Comparison of ENCODE assay signal across 23 mouse cellular contexts in the genomic region with DNA sequence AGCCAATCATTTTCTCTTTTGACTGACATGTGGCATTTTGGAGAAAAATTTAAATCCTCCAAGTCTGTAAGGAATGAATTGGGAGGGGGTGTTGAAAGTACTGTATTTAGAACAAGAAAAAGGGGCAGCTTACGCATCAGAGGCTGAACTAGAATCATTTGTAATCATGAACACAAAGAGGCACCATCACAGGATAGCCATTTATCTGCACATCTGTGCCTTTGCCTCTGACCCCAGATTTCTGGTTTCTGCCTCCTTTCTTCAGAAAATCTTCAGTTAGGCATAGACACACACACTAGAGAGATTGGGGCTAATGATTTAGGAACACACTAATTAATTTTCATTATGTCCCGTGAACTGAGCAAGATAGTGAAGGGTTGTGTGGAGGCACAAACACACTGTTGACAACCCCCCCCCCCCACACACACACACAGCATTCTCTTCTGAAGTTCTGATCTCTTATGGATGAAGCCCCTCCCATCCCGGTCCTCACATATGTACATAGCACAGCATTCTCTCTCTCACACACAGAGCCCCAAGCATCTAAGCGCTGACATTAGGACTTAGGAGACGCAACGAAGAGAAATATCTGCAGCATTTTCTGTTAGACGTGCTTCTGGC.
DNase-seq lines count a peak whose midpoint lies in the region; ATAC-seq and TF ChIP-seq lines count a peak whose summit lies in the region.
"Had no signal": no experiment of that assay in that cellular context is flagged by ENCODE, and none has a peak within 500 bp of the region (broad histone marks: within the 10 kb centered on the region; RNA-seq: fewer than 3 reads in every experiment).

No protein-coding gene starts in this region.

- DNase-seq in midbrain, embryonic 10.5 days (ENCODE audit: low spot score), result no peak
- peak; percentile 69 for DNase-seq in brain, embryonic 14.5 days (ENCODE audit: low read depth)
- no peak for DNase-seq in embryonic facial prominence, embryonic 10.5 days (ENCODE audit: low spot score)
- no peak for DNase-seq in lung, adult 2 months
- no peak for DNase-seq in layer of hippocampus, postnatal 25 days (ENCODE audit: extremely low spot score in 1 of 2, low spot score in 1 of 2)
- DNase-seq: adrenal gland, postnatal 10 days; cerebellum, adult 8-10 months; gastrocnemius, adult 2 months; kidney, adult 18-20 months; layer of hippocampus, adult 9-11 months; liver, embryonic 13.5 days; lung, embryonic 14.5 days; right cerebral cortex, adult 18-20 months; right cerebral cortex, postnatal 4 days; thymus, postnatal 25 days had no signal

- no peaks in the 10 kb centered on the region for H3K27me3 ChIP-seq in midbrain, embryonic 10.5 days (ENCODE audit: low read depth, poor library complexity, severe bottlenecking)
- H3K27me3 ChIP-seq in midbrain, embryonic 15.5 days (replicated peaks), result no peaks in the 10 kb centered on the region
- no peaks in the 10 kb centered on the region for H3K27me3 ChIP-seq in embryonic facial prominence, embryonic 10.5 days (replicated peaks; ENCODE audit: low read depth, poor library complexity, severe bottlenecking)
- 0 out of 2 replicates have a peak, but pooled peaks cover 5% of the 10 kb centered on the region for H3K27me3 ChIP-seq in forebrain, embryonic 15.5 days
- H3K27me3 ChIP-seq: embryonic facial prominence, embryonic 13.5 days; liver, embryonic 13.5 days; neural tube, embryonic 12.5 days; stomach, embryonic 15.5 days had no signal

- no peak for TF ChIP-seq POLR2A in brain, embryonic 14.5 days (IDR thresholded peaks at IDR 0.05; ENCODE audit: borderline replicate concordance, extremely low read depth, insufficient read depth, insufficient read length, poor library complexity, severe bottlenecking)
- no peak for TF ChIP-seq POLR2A in lung, adult 2 months (IDR thresholded peaks at IDR 0.05; ENCODE audit: borderline replicate concordance, extremely low read depth, low read depth, low read length)

- no peak for ATAC-seq in midbrain, embryonic 15.5 days (replicated peaks)
- ATAC-seq in forebrain, embryonic 15.5 days (replicated peaks), result peak; percentile 68

- peaks cover 37% of the 10 kb centered on the region for H3K4me1 ChIP-seq in midbrain, embryonic 10.5 days
- H3K4me1 ChIP-seq in midbrain, embryonic 15.5 days, result peaks cover 17% of the 10 kb centered on the region
- peaks cover 41% of the 10 kb centered on the region for H3K4me1 ChIP-seq in embryonic facial prominence, embryonic 10.5 days
- H3K4me1 ChIP-seq in forebrain, embryonic 15.5 days, result peaks cover 36% of the 10 kb centered on the region
- H3K4me1 ChIP-seq in lung, adult 2 months (ENCODE audit: control insufficient read depth, insufficient read depth, low read length), result peaks cover 2% of the 10 kb centered on the region; the same call in 1 of the 2 replicates
- H3K4me1 ChIP-seq: liver, embryonic 13.5 days; stomach, embryonic 15.5 days had no signal

- TF ChIP-seq CTCF in brain, embryonic 14.5 days (IDR thresholded peaks at IDR 0.05; ENCODE audit: borderline replicate concordance, extremely low read depth, insufficient read depth, insufficient read length), result no peak
- TF ChIP-seq CTCF in lung, adult 2 months (IDR thresholded peaks at IDR 0.05; ENCODE audit: insufficient read depth, low read length), result no peak

- WGBS in midbrain, embryonic 10.5 days, result 74% methylated on average over 7 of the region's 7 CpGs
- WGBS in midbrain, embryonic 15.5 days, result 57% methylated on average over 7 of the region's 7 CpGs
- 73% methylated on average over 7 of the region's 7 CpGs for WGBS in embryonic facial prominence, embryonic 10.5 days
- 17% methylated on average over 7 of the region's 7 CpGs for WGBS in forebrain, embryonic 15.5 days
- 86% methylated on average over 7 of the region's 7 CpGs for WGBS in lung, adult 2 months

- H3K9ac ChIP-seq in midbrain, embryonic 15.5 days, result no peak overlapping the region
- no peak overlapping the region for H3K9ac ChIP-seq in forebrain, embryonic 15.5 days (replicated peaks)
- H3K9ac ChIP-seq: embryonic facial prominence, embryonic 13.5 days; liver, embryonic 13.5 days; lung, embryonic 14.5 days; neural tube, embryonic 12.5 days; stomach, embryonic 15.5 days had no signal

- H3K4me2 ChIP-seq in midbrain, embryonic 15.5 days, result no peak overlapping the region
- 0 out of 2 replicates have a peak overlapping the region, but pooled peaks have one; percentile 7 for H3K4me2 ChIP-seq in forebrain, embryonic 15.5 days (replicated peaks)
- H3K4me2 ChIP-seq: heart, embryonic 11.5 days; liver, embryonic 13.5 days had no signal

- no peak overlapping the region for H3K4me3 ChIP-seq in midbrain, embryonic 10.5 days
- H3K4me3 ChIP-seq in midbrain, embryonic 15.5 days, result no peak overlapping the region
- no peak overlapping the region for H3K4me3 ChIP-seq in embryonic facial prominence, embryonic 10.5 days
- no peak overlapping the region for H3K4me3 ChIP-seq in forebrain, embryonic 15.5 days
- no peak overlapping the region for H3K4me3 ChIP-seq in lung, adult 2 months (replicated peaks; ENCODE audit: extremely low read depth, low read depth, low read length)
- H3K4me3 ChIP-seq: embryonic facial prominence, embryonic 13.5 days; erythroblast, embryonic 14.5 days; left cerebral cortex, adult 2 months; liver, embryonic 13.5 days; neural tube, embryonic 12.5 days; stomach, embryonic 15.5 days had no signal

- H3K9me3 ChIP-seq in midbrain, embryonic 10.5 days (replicated peaks), result no peaks in the 10 kb centered on the region
- H3K9me3 ChIP-seq in midbrain, embryonic 15.5 days, result no peaks in the 10 kb centered on the region
- no peaks in the 10 kb centered on the region for H3K9me3 ChIP-seq in embryonic facial prominence, embryonic 10.5 days
- H3K9me3 ChIP-seq in forebrain, embryonic 15.5 days, result no peaks in the 10 kb centered on the region
- H3K9me3 ChIP-seq: embryonic facial prominence, embryonic 13.5 days; liver, embryonic 13.5 days; neural tube, embryonic 12.5 days; stomach, embryonic 15.5 days had no signal

- H3K36me3 ChIP-seq in midbrain, embryonic 10.5 days, result no peaks in the 10 kb centered on the region
- no peaks in the 10 kb centered on the region for H3K36me3 ChIP-seq in midbrain, embryonic 15.5 days (replicated peaks)
- H3K36me3 ChIP-seq in embryonic facial prominence, embryonic 10.5 days (replicated peaks), result no peaks in the 10 kb centered on the region
- no peaks in the 10 kb centered on the region for H3K36me3 ChIP-seq in forebrain, embryonic 15.5 days
- H3K36me3 ChIP-seq: embryonic facial prominence, embryonic 13.5 days; liver, embryonic 13.5 days; neural tube, embryonic 12.5 days; stomach, embryonic 15.5 days had no signal

- H3K27ac ChIP-seq in midbrain, embryonic 10.5 days (replicated peaks), result peak overlapping the region; percentile 75
- no peak overlapping the region for H3K27ac ChIP-seq in midbrain, embryonic 15.5 days
- H3K27ac ChIP-seq in embryonic facial prominence, embryonic 10.5 days (replicated peaks), result peak overlapping the region; percentile 86
- H3K27ac ChIP-seq in forebrain, embryonic 15.5 days (replicated peaks), result peak overlapping the region; percentile 42
- H3K27ac ChIP-seq: gastrocnemius, adult 2 months; left cerebral cortex, adult 2 months; liver, embryonic 13.5 days; neural tube, embryonic 12.5 days; stomach, embryonic 15.5 days had no signal
